Mouse (Mus musculus) adrenal gland, adult 18-20 months (tissue): ENCODE measurements around the gene Igsf10. TPM values are rescaled to one million over a fixed set of nuclear protein-coding genes. Genes with fewer than 3 reads are reported as not detected.

Experiments used
- DNase-seq, 2 experiments: peaks; one replicate each; pipeline ENCODE4 v3.0.0; 2021 to 2022; ENCODE audit warnings: low spot score in 2 of 2
- total RNA-seq, 2 experiments: library from RNA; stranded (reverse); gene quantifications; 1 replicate in 1 of 2; 2 replicates in 1 of 2; pipeline ENCODE4 v1.2.3; 2021

The Igsf10 gene
- total RNA-seq, 2 experiments from 2014 or later, result 1.2 to 1.8 TPM

DNA sequence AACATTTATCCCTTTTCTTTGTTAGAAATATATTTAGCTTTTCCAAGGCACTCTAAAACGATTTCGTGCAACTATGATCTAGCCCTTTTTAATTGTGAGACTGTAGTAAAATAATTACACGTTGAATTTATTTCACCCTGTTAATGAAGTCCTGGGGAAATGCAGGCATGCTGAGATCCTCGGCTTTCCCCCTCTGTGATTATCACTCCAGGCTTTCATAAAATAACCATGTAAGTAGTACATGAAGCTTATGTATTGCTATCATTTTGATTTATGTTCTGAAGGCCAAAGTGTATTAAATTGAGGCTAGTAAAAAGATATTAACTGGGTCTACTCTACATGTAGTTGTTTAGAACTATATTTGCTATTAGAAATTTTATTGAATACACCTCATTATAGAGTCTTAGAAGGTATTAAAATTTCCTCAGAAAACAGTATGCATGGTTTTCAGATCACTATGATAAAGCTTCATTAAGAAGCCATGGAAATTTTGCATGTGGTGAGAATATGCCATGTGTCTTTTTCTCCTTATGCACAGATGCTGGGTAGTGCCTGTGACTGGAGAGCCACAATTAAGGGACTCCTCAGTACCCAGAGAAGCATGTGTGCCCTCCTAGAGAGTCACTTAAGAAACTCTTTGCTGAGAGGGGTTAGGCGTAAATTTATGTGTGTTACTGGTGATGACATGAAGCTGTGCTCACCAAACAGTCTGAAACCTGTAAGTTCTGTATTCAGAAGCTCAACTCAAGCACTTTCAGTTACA is 50.6 kb downstream of the Igsf10 start:
- DNase-seq, result no peak

DNA sequence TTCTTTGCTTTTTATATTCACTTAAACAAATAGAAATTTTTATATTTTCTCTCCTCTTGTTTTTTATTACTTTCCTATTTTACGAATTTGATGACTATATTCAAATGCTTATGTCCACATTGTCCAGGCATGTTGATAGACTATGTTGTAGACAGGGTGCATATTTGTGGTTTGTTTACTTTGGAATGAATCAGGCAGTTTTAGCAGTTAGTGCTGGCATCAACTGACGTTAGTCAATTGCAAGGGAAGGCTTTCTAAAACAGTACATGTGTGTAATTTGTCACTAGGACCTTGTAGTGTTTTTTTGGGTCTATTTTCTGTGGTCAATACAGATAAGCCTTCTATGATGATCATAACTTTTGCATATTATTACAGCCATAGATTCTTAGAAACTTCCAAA is 53.6 kb downstream of the Igsf10 start:
- DNase-seq, result no peak

DNA sequence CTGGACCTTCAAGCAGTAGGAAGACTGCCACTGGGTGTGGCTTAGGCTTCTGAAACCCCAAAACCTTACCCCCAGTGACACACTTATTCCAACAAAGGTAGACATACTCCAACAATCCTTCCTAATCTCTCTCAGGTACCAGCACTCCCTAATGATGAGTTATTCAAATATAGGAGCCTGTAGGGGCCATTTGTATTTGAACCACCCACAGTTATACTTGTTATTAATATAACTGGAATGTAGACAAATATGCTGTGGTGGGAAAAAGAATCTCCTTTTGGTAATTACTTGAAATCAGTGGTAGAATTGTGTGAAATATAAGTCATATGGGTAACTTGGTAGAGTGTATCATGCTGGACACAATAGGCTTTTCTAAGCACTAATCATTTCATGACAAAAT is 65.6 kb downstream of the Igsf10 start:
- DNase-seq, result no peak

DNA sequence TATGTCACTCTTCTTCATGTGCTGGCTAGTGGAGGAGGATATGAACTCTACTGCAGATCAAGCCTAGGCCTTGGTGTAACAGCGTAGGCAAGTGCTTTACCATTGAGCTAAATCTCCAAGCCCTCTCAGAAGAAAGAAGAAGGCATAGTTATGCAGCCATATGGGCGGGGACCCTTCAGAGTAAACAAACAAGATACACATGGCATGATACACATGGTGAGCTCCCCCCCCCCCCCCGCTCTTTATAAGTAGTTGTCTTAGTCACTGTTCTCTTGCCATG is 66.0 kb downstream of the Igsf10 start:
- no peak for DNase-seq

GRCm38 (mm10) chr3:59277502-59278253 is 66.5 kb downstream of the Igsf10 start:
- peak in 1 of 2 experiments; percentile 31 for DNase-seq

- no peak for DNase-seq
Observed at GRCm38 (mm10) chr3:59270811-59271210, 73.4 kb downstream of the Igsf10 start.

Other genes starting within 250 kb of the Igsf10 start
- gene Gpr171, start 242.6 kb downstream of the Igsf10 start, total RNA-seq, result under 1 TPM; 0.40 to 0.64 TPM
- 10 to 100 TPM; 17.2 to 17.9 TPM for gene P2ry14, start 190.8 kb downstream of the Igsf10 start, total RNA-seq
- gene Gpr87, start 149.3 kb downstream of the Igsf10 start, total RNA-seq, result not detected
- gene P2ry13, start 133.5 kb downstream of the Igsf10 start, total RNA-seq, result 1 to 10 TPM in 1 of 2 experiments, under 1 TPM in 1; 0.80 to 1.2 TPM
- 1 to 10 TPM; 1.9 to 2.4 TPM for gene P2ry12, start 81.5 kb downstream of the Igsf10 start, total RNA-seq